Mouse (Mus musculus) neural tube, embryonic 15.5 days (tissue): ENCODE results near the gene 1700057G04Rik. TPM values are rescaled to one million over a fixed set of nuclear protein-coding genes. Genes with fewer than 3 reads are reported as not detected.
A peak's percentile ranks its signal among the peaks of the same experiment; 100 is the strongest.

Experiments used
- ATAC-seq: fragments of 200-750 bp; cut with Nextera tagmentation; 2 replicates; pipeline ENCODE4 v1.8.0; 2017; ENCODE audit warnings: mild to moderate bottlenecking, moderate TSS enrichment, moderate library complexity; ENCODE audit not compliant: low FRiP score
- H3K27ac ChIP-seq: fragments of 300-500 bp; sonication (generic); replicated peaks from 2 replicates; pipeline ENCODE4 v1.5.1; 2015; ENCODE audit warnings: mild to moderate bottlenecking, inconsistent platforms
- H3K27me3 ChIP-seq: fragments of 300-500 bp; sonication (generic); replicated peaks from 2 replicates; pipeline ENCODE4 v1.6.1; 2015; ENCODE audit warnings: inconsistent platforms
- H3K36me3 ChIP-seq: fragments of 300-500 bp; sonication (generic); 2 replicates; pipeline ENCODE4 v1.6.1; 2015; ENCODE audit warnings: inconsistent platforms
- H3K4me1 ChIP-seq: fragments of 300-500 bp; sonication (generic); 2 replicates; pipeline ENCODE4 v1.6.1; 2015; ENCODE audit warnings: inconsistent platforms
- H3K4me2 ChIP-seq: fragments of 300-500 bp; sonication (generic); 2 replicates; pipeline ENCODE4 v1.6.1; 2015; ENCODE audit warnings: inconsistent platforms, mild to moderate bottlenecking, moderate library complexity
- H3K4me3 ChIP-seq: fragments of 300-500 bp; sonication (generic); replicated peaks from 2 replicates; pipeline ENCODE4 v1.5.1; 2015; ENCODE audit warnings: mild to moderate bottlenecking, inconsistent platforms
- H3K9ac ChIP-seq: fragments of 300-500 bp; sonication (generic); replicated peaks from 2 replicates; pipeline ENCODE4 v1.6.1; 2015; ENCODE audit warnings: mild to moderate bottlenecking, inconsistent platforms
- H3K9me3 ChIP-seq: fragments of 300-500 bp; sonication (generic); replicated peaks from 2 replicates; pipeline ENCODE4 v1.6.1; 2016; ENCODE audit warnings: inconsistent platforms
- WGBS: fragments of 180-500 bp; shearing (Covaris S2); methylation state at CpG from one replicate; pipeline ENCODE4 v1.1.7; 2015; ENCODE audit warnings: mixed read lengths; 5-methylcytosine and 5-hydroxymethylcytosine counted together
- polyA plus RNA-seq: library from polyadenylated mRNA; unstranded; fragments of >200 nt; fragmentation: Nextera tagmentation; extraction: Ambion mirVana; gene quantifications from 2 replicates; pipeline ENCODE4 v1.2.1, GENCODE M21; 2015

Gene 1700057G04Rik
- polyA plus RNA-seq, 1 experiment from 2014 or later = not detected

DNA sequence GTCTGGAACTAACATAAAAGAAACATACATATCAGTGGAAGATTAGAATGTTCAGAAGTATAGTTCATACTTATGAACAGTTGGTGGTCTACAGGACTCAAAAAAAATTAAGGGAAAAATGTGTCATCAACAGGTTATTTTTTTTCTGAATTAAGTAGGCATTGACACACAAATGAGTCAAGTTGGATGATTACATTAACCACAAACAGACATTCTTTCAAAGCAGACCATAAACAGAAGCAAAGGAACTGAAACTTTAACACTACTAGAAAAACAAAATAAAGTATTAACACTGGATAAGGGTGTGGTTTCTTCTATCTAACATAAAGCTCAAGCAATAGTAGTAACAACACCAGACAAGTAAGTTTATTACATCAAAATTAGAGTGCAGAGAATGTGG, 59.7 kb downstream of the 1700057G04Rik start:
- no peak overlapping the region for H3K4me2 ChIP-seq
- H3K36me3 ChIP-seq = no peaks in the 10 kb centered on the region
- H3K27ac ChIP-seq = no peak overlapping the region
- no peak for ATAC-seq
- H3K4me3 ChIP-seq = no peak overlapping the region
- no peaks in the 10 kb centered on the region for H3K27me3 ChIP-seq
- no peaks in the 10 kb centered on the region for H3K9me3 ChIP-seq
- no peaks in the 10 kb centered on the region for H3K4me1 ChIP-seq
- no peak overlapping the region for H3K9ac ChIP-seq

DNA sequence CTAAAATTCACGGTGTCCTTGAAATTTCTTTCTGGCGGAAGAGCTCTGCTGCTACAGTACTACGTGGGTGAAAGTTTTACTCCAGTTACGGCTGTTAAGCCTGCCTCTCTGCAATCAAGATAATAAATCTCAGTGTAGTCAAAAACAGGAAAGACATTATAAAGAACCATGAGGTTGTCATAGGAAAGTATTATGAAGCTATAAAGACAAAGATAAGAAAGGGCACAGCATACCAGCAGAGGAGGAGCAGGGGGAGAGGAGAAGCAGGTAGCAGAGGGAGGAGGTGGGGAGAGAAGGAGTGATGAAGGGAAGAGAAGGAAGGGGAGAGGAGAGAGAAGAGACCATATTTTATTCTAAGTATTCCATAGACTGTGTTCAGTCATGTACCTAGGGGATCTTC, 64.7 kb downstream of the 1700057G04Rik start:
- Histone ChIP-seq H3K9me3 (no peaks in the 10 kb centered on the region), H3K36me3 (no peaks in the 10 kb centered on the region), H3K4me2 (no peak overlapping the region), H3K27ac (no peak overlapping the region), H3K9ac (no peak overlapping the region), H3K27me3 (no peaks in the 10 kb centered on the region), H3K4me3 (no peak overlapping the region), H3K4me1 (no peaks in the 10 kb centered on the region)
- ATAC-seq = no peak
- 51% methylated on average over 4 of the region's 4 CpGs for WGBS

DNA sequence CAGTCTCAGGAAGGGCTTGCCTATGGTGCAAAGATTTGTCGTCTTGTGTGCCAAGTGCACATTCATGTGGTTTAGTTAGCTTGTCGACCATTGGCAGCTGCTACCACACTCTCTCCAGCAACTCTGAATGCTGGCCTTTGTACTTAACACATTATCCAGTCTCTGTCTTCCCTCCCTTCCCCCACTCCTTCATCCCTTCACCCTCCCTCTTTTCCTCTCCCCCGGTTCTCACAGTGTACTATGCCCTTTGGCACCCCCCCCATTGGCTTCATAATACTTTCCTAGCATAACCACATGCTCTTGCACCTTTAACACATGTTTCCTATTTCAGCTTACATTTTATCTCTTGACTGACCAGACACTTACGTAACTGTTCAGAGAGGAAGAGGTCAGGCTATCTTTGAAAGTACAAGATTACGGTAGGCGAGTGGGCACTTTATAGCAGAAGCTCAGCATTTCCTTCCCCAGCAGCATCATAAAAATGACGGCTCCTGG, 65.6 kb downstream of the 1700057G04Rik start:
- Histone ChIP-seq H3K27ac (no peak overlapping the region), H3K4me3 (no peak overlapping the region), H3K9ac (no peak overlapping the region), H3K27me3 (no peaks in the 10 kb centered on the region), H3K36me3 (no peaks in the 10 kb centered on the region), H3K9me3 (no peaks in the 10 kb centered on the region), H3K4me1 (no peaks in the 10 kb centered on the region), H3K4me2 (no peak overlapping the region)
- WGBS = 49% methylated on average over 7 of the region's 7 CpGs
- peak; percentile 91 for ATAC-seq

DNA sequence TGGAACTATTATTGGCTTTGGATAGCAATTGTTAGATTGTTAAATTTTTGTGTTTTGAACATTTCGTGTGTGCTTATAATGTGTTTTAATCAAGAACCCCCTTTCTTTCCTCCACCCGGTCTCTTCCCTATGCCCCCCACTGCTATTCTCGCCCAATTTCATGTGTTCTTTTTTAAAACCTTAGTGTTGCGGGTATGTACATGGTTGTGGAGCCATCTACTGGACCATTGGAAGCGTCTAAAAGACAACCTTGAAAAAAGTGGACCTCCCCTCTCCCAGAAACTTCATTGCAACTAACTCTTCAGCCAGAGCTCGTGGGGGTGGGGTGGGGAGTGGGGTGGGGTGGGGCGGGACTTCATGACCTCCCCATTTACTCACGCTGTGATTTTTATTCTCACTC, 66.2 kb downstream of the 1700057G04Rik start:
- no peak overlapping the region for H3K4me3 ChIP-seq
- H3K36me3 ChIP-seq = no peaks in the 10 kb centered on the region
- H3K4me1 ChIP-seq = no peaks in the 10 kb centered on the region
- H3K27me3 ChIP-seq = no peaks in the 10 kb centered on the region
- H3K9ac ChIP-seq = no peak overlapping the region
- no peak for ATAC-seq
- 74% methylated on average over 8 of the region's 8 CpGs for WGBS
- no peaks in the 10 kb centered on the region for H3K9me3 ChIP-seq
- no peak overlapping the region for H3K4me2 ChIP-seq
- H3K27ac ChIP-seq = no peak overlapping the region

DNA sequence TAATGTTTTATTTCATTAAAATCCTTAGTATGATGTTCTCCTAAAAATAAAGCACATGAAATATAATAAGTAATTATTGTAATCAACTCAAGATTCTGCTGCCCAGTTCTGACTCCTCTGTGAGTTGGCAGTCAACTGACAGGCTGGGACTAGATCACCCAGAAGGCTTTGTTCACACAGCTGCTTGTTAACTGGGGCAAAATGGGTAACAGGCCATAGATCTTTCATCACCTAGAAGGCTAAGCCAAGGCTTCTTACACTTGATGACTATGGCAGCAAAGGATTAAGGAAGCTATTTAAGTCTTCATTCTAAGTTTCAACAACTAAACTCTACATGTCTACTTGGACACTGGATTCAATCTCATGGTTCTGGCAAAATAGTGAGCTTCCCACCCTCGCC, 68.8 kb downstream of the 1700057G04Rik start:
- H3K27me3 ChIP-seq = no peaks in the 10 kb centered on the region
- H3K9ac ChIP-seq = no peak overlapping the region
- no peak for ATAC-seq
- H3K9me3 ChIP-seq = no peaks in the 10 kb centered on the region
- H3K36me3 ChIP-seq = no peaks in the 10 kb centered on the region
- H3K4me2 ChIP-seq = no peak overlapping the region
- no peak overlapping the region for H3K27ac ChIP-seq
- WGBS = 85% methylated on average over 1 of the region's 1 CpGs
- no peaks in the 10 kb centered on the region for H3K4me1 ChIP-seq
- H3K4me3 ChIP-seq = no peak overlapping the region

DNA sequence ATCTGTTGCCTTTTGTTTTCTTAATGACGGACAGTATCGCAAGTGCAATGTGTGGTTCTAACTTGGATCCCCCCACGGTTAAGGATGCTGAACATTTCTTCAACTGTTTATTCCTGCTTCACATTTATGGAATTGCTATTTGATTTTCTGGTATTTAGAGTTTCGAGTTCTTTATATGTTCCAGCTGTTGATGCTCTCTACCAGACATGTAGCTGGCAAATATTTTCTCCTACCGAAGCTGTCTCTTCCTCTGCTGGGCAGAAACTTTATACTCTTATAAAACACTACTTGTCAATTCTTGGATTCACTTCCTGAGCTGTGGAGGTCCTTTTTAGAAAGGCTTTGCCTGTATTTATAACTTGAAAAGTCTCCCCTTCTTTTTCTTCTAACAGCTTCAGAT, 70.1 kb downstream of the 1700057G04Rik start:
- no peak overlapping the region for H3K9ac ChIP-seq
- H3K36me3 ChIP-seq = no peaks in the 10 kb centered on the region
- no peak overlapping the region for H3K27ac ChIP-seq
- WGBS = 91% methylated on average over 5 of the region's 5 CpGs
- H3K4me2 ChIP-seq = no peak overlapping the region
- H3K4me3 ChIP-seq = no peak overlapping the region
- ATAC-seq = no peak
- no peaks in the 10 kb centered on the region for H3K4me1 ChIP-seq
- H3K9me3 ChIP-seq = no peaks in the 10 kb centered on the region
- no peaks in the 10 kb centered on the region for H3K27me3 ChIP-seq

DNA sequence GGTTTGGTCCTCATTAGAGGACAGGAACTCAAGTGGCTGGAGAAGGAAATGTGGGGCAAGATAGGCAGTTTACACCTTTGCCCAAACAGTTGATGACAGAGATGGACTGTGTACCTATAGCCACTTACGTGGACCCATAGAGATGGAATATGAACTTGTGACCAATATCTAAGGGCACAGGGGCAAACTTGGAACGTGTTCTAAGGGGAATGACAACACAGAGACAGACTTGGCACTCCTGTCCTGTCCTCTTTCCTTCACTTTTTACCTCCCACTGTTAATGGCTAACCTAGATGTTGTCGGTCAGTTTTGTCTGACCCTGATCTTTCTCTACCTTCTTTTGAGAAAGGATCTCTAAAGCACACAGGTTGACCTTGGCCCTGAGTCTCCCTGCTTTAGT, 74.2 kb downstream of the 1700057G04Rik start:
- 84% methylated on average over 3 of the region's 3 CpGs for WGBS

DNA sequence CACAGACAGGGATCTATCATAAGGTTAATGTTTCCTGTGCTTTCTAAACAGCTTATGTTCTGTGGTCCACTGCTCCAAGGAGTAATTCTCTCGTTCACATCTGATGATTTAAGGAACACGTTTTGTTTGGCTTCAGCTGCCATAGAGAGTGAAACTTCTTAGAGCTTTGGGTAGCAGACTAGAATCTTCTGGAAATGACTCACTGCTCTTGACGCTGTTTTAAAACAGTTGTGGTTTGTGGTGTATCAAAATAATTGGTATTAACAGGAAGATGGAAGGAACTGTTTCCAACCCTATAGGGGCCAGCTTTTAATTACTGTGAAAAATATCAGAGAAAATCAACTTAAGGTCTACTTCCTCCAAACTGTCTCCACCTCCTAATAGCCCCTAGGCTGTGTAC, 75.2 kb downstream of the 1700057G04Rik start:
- Histone ChIP-seq H3K9ac (no peak overlapping the region), H3K9me3 (no peaks in the 10 kb centered on the region), H3K27ac (no peak overlapping the region), H3K27me3 (no peaks in the 10 kb centered on the region), H3K4me3 (no peak overlapping the region), H3K4me1 (no peaks in the 10 kb centered on the region), H3K4me2 (no peak overlapping the region), H3K36me3 (no peaks in the 10 kb centered on the region)
- WGBS = 73% methylated on average over 3 of the region's 3 CpGs
- ATAC-seq = no peak

More for the DNA sequence above, 74.2 kb downstream of the 1700057G04Rik start:
- Histone ChIP-seq H3K4me1 (no peaks in the 10 kb centered on the region), H3K9ac (no peak overlapping the region), H3K4me2 (no peak overlapping the region), H3K36me3 (no peaks in the 10 kb centered on the region), H3K27me3 (no peaks in the 10 kb centered on the region), H3K27ac (no peak overlapping the region), H3K4me3 (no peak overlapping the region), H3K9me3 (no peaks in the 10 kb centered on the region)
- no peak for ATAC-seq

DNA sequence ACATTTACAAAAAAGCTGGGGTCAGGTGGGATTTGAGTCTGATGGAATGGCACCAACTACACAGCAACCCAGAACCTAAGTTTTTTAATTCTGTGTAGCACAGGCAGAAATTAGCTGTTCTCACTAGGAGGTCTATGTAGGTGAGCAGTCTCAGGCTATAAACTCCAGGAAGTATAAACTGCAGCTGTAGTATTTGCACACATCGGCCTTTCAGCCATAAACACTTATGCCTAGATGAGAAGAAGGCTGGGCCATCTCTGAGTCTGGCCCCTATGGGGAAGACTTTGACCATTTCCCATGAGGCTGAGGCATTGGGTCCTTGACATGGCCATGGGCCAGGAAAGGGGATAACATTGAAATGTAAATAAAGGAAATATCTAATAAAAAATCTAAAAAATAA, 76.7 kb downstream of the 1700057G04Rik start:
- Histone ChIP-seq H3K9ac (no peak overlapping the region), H3K27ac (no peak overlapping the region), H3K4me2 (no peak overlapping the region), H3K4me3 (no peak overlapping the region), H3K36me3 (no peaks in the 10 kb centered on the region), H3K27me3 (no peaks in the 10 kb centered on the region), H3K4me1 (no peaks in the 10 kb centered on the region), H3K9me3 (no peaks in the 10 kb centered on the region)
- no peak for ATAC-seq
- WGBS = 81% methylated on average over 1 of the region's 1 CpGs

DNA sequence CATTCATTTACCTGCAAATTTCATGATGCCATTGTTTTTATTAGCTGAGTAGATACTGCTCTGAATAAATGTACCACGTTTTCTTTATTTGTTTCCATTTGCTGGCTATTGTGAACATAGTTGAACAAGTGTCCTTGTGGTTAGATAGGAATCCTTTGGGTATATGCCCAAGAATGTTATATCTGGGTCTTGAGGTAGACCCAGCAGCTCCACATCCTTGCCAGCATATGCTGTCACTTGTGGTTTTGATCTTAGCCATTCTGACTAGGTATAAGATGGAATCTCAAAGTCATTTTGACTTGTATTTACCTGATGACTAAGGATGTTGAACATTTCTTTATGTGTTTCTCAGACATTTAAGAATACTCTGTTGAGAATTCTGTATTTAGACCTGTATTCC, 77.7 kb downstream of the 1700057G04Rik start:
- Histone ChIP-seq H3K9me3 (no peaks in the 10 kb centered on the region), H3K27ac (no peak overlapping the region), H3K27me3 (no peaks in the 10 kb centered on the region), H3K4me2 (no peak overlapping the region), H3K9ac (no peak overlapping the region), H3K4me3 (no peak overlapping the region), H3K36me3 (no peaks in the 10 kb centered on the region), H3K4me1 (no peaks in the 10 kb centered on the region)
- WGBS = 85% methylated on average over 1 of the region's 1 CpGs
- ATAC-seq = no peak

DNA sequence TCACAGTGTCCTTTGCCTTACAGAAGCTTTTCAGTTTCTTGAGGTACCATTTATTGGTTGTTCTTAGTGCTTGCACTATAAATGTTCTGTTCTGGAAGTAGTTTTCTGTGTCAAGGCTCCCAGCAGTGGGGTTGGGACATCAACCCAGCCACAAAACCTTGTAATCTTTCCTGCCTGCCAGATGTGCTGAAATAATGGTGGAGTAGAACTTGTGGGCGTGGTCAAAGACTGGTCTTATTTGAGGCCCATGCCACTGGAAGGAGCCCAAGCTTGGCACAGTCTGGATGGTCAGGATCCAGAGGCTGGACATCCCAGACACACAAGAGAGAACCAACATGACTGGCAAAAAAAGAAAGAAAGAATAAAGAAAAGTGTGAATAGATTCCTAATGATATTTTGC, 78.2 kb downstream of the 1700057G04Rik start:
- 91% methylated on average over 1 of the region's 1 CpGs for WGBS
- Histone ChIP-seq H3K27me3 (no peaks in the 10 kb centered on the region), H3K4me1 (no peaks in the 10 kb centered on the region), H3K9me3 (no peaks in the 10 kb centered on the region), H3K27ac (no peak overlapping the region), H3K4me3 (no peak overlapping the region), H3K9ac (no peak overlapping the region), H3K36me3 (no peaks in the 10 kb centered on the region), H3K4me2 (no peak overlapping the region)
- ATAC-seq = no peak

DNA sequence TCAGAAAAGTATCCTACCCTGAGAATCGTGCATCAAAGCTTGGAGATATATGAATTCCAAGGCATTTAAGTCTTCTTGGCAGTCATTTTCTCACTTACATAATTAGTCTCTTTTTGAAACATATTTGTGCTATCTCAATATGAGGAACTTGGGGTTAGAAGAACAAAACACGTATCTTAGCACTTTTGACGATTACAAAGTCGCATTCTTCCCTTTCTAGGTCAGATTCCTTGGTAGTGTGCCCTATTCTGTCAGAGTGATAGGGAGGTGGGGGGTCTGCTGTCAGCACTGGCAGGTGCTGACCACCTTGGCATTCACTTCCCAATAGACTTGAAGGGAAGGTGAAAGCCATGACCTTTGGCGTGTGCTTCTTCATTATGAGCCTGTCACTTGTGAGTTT, 93.5 kb downstream of the 1700057G04Rik start:
- H3K4me1 ChIP-seq = no peaks in the 10 kb centered on the region

More for the DNA sequence above, 93.5 kb downstream of the 1700057G04Rik start:
- WGBS = 93% methylated on average over 5 of the region's 5 CpGs
- Histone ChIP-seq H3K4me2 (no peak overlapping the region), H3K27ac (no peak overlapping the region), H3K9ac (no peak overlapping the region), H3K9me3 (no peaks in the 10 kb centered on the region), H3K27me3 (no peaks in the 10 kb centered on the region), H3K36me3 (no peaks in the 10 kb centered on the region), H3K4me3 (no peak overlapping the region)
- no peak for ATAC-seq
